Mouse (Mus musculus) lung, adult 2 months (tissue): ENCODE data around the gene Epp13.

Experiments
- CTCF ChIP-seq: fragments of 200-500 bp; IDR thresholded peaks from 2 replicates; pipeline ENCODE4 v1.5.1; 2011; ENCODE audit warnings: mild to moderate bottlenecking, low read length, control low read depth; ENCODE audit not compliant: insufficient read depth
- POLR2A ChIP-seq: fragments of 200-500 bp; IDR thresholded peaks from 2 replicates; pipeline ENCODE4 v1.6.1; 2011; ENCODE audit warnings: low read depth, mild to moderate bottlenecking, control low read depth, low read length, borderline replicate concordance; ENCODE audit errors: extremely low read depth

DNA sequence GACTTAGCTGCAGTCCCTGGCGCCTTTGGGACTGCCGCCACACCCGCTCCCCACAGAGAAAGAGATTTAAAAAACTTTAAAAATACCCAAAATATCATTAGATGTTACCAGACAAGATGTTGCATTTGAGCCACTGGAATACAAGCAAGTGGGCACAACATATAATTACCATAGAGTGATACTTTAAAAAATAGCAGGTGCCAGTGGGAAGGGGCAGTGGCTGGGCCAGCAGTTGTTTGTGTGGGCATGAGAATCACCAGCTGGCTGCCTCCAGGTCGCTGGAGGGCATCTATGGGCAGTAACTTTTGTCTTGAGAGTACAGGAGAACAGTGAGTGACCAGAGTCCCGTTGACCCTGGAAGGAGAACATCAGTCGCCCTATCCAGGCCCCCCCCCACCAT, at the start of gene Epp13:
- TF ChIP-seq CTCF: no peak
- no peak for TF ChIP-seq POLR2A
